Mouse (Mus musculus) frontal cortex, adult 2 months (tissue): ENCODE results near the gene Gm28308. TPM values are rescaled to one million over a fixed set of nuclear protein-coding genes. Genes with fewer than 3 reads are reported as not detected.

Source experiments
- DNase-seq, 2 experiments: peaks; one replicate each; pipeline ENCODE4 v3.0.0; 2022; ENCODE audit warnings: low spot score in 1 of 2; ENCODE audit errors: extremely low spot score in 1 of 2
- polyA plus RNA-seq: library from polyadenylated mRNA; depleted of rRNA; stranded (reverse); fragments of >200 nt; gene quantifications from 2 replicates; pipeline ENCODE4 v1.2.3, GENCODE M21; 2012

Gene Gm28308
- polyA plus RNA-seq, 1 experiment = not detected

- no peak for DNase-seq
These were observed 38.0 kb downstream of the Gm28308 start for GRCm38 (mm10) chr6:52174968-52175751.

GRCm38 (mm10) chr6:52173648-52174047 lies 39.5 kb downstream of the Gm28308 start:
- no peak for DNase-seq

GRCm38 (mm10) chr6:52172501-52172900 lies 40.6 kb downstream of the Gm28308 start:
- no peak for DNase-seq

GRCm38 (mm10) chr6:52171938-52172337 lies 41.2 kb downstream of the Gm28308 start:
- DNase-seq = no peak

GRCm38 (mm10) chr6:52171331-52171730 lies 41.8 kb downstream of the Gm28308 start:
- DNase-seq = no peak

- no peak for DNase-seq
These were observed 42.3 kb downstream of the Gm28308 start for GRCm38 (mm10) chr6:52170898-52171223.

GRCm38 (mm10) chr6:52170166-52170897 lies 42.8 kb downstream of the Gm28308 start:
- DNase-seq = no peak

GRCm38 (mm10) chr6:52169499-52170165 lies 43.5 kb downstream of the Gm28308 start:
- no peak for DNase-seq

GRCm38 (mm10) chr6:52168191-52169055 lies 44.7 kb downstream of the Gm28308 start:
- DNase-seq = no peak

- DNase-seq = no peak
These were observed 45.4 kb downstream of the Gm28308 start for GRCm38 (mm10) chr6:52167736-52168161.

GRCm38 (mm10) chr6:52167176-52167575 lies 46.0 kb downstream of the Gm28308 start:
- no peak for DNase-seq

GRCm38 (mm10) chr6:52166431-52167077 lies 46.6 kb downstream of the Gm28308 start:
- no peak for DNase-seq

GRCm38 (mm10) chr6:52165441-52166370 lies 47.4 kb downstream of the Gm28308 start:
- no peak for DNase-seq

GRCm38 (mm10) chr6:52164626-52165440 lies 48.3 kb downstream of the Gm28308 start, which contains the start of gene Hoxa2:
Hoxa2 (minus strand) TSS chr6:52164831.
- no peak for DNase-seq

GRCm38 (mm10) chr6:52164051-52164625 lies 49.0 kb downstream of the Gm28308 start:
- DNase-seq = no peak

GRCm38 (mm10) chr6:52163366-52164031 lies 49.6 kb downstream of the Gm28308 start:
- DNase-seq = no peak
